Mouse (Mus musculus) common myeloid progenitor, adult 5-6 weeks (primary cell): ENCODE results near the gene Pfn5. TPM values are rescaled to one million over a fixed set of nuclear protein-coding genes. Genes with fewer than 3 reads are reported as not detected.
"Not testable (repeated sequence)": the region's sequence is repeated elsewhere in the genome, so short reads cannot be mapped to it uniquely, and the experiment has no call there.

Source experiments
- ATAC-seq: replicated peaks from 2 replicates; pipeline ENCODE4 v1.8.0; 2016; ENCODE audit warnings: low read depth, mild to moderate bottlenecking, moderate TSS enrichment, inconsistent platforms; ENCODE audit not compliant: poor library complexity, severe bottlenecking
- total RNA-seq: library from RNA; stranded (forward); fragments of 200-1000, 187-1606 nt; gene quantifications from 2 replicates; pipeline ENCODE4 v1.2.3, GENCODE M21; 2017

Pfn5 gene
- total RNA-seq: not detected in 2 replicates

DNA sequence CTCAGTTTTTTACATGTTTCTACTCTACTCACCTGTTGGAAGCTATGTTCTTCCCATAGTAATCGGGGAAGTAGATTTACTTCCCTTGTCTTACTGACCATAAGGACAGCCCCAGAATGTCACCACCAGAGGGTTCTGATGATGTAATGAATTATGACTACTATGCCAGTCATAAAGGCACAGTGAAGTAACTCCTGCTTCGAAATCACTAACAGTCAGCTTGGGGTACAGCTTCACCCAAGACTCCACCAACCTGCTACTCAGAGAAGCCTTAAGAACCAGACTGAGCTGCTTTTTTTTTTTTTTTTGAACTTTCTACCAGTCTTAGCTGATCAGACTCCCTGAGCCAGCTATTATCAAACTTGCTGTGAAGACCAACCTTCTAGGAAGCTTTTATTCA, at the start of gene Pfn5, which contains the start of gene Asb12:
Gene Pfn5, plus strand, starts transcription at position 218 of the 400 bp plus-strand sequence.
Gene Asb12, minus strand, starts transcription at position 101 of the 400 bp plus-strand sequence.
- no peak for ATAC-seq

DNA sequence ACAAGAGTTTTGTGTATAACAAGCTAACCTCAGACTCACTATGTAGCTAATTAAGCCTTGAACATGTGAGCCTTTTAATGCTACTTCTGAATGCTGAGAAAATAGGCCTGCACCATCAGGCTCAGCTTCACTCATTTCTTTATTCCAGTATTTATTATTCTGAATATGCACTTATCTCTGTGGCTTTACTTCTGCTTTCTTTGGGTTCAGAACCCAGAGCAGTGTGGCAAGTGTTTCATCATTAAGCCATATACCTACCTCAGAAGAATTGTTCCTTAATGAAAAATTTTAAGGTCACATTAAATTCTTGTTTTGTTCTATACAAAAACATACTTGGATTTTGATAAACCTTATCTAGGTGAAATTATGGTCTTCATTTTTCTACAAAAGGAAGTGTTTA, 34.0 kb upstream of the Pfn5 start:
- ATAC-seq: 0 out of 2 replicates have a peak, but pooled peaks have one; percentile 32

DNA sequence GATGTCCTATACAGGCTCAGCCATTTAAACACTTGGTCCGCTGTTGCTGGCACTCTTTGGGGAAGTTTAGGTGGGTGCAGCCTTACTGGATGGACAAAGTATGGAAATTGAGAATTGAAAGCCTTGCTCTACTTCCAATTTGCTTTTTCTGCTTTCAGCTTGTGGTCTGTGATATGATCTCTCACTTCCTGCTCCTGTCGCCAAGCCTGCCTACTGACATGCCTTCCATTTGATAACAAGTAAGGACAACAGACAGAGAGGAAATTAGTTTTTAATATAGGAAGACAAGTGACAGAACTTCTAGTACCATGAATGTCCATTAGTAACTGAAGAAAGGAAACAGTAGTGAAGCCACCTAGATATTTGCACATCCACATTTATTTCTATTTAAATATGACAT, 32.7 kb upstream of the Pfn5 start:
- ATAC-seq: peak; percentile 85

DNA sequence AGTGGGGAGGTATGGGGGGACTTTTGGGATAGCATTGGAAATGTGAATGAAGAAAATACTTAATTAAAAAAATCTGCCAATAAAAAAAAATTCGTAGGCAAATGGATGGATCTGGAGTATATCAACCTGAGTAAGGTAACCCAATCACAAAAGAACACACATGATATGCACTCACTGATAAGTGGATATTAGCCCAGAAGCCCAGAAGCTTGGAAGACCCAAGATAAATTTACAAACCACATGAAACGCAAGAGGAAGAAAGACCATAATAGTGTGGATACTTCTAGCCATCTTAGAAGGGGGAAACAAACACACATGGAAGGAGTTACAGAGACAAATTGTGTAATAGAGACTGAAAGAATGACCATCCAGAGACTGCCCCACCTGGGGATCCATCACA, 22.4 kb upstream of the Pfn5 start:
- ATAC-seq: not testable (repeated sequence)

DNA sequence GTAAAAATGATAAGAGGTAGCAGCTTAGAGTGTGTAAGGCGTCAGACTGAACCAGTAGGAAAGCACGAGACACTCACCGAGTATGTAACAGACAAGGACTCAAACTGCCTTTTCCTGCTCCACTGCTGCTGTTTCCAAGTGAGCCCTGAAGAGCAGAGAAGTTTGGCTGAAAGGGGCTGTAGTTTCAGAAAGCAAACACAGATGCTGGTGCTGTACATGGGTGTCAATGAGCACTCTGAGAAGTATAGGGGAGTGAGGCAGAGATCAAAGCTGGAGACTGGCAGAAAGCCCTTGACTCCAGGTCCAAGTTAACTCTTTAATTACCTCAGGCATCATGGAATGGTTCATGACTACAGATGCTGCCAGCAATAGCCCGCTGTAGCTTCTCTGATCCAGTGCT, 3.6 kb upstream of the Pfn5 start:
- no peak for ATAC-seq

DNA sequence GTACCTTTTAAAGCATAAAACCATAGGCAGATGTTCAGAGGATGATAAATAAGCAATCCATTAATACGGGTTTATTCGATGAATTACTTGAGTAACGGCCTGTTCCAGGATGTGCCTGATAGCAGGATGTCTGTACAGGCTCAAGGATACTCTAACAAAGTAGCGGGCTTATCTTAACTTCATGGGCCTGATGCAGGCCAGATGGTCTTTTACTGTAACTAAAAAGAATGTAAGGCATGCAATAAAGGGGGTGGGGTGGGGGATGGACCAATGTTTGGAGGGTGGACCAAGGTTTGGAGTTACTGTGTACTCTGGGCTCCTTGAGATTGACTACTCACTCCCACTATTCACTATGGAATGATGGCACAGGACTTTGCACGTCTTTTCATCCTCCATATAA, 42.7 kb downstream of the Pfn5 start:
- ATAC-seq: no peak

Other genes with a start within 250 kb of the Pfn5 start
- gene Amer1, start 113.2 kb upstream of the Pfn5 start, total RNA-seq: 9.7 and 12.8 TPM in 2 replicates
- gene Asb12, start 117 bp upstream of the Pfn5 start, total RNA-seq: not detected in 2 replicates
- gene Zc4h2, start 100.4 kb downstream of the Pfn5 start, total RNA-seq: 7.3 and 10.9 TPM in 2 replicates
- gene Zc3h12b, start 153.6 kb downstream of the Pfn5 start, total RNA-seq: 3.4 and 4.8 TPM in 2 replicates